Mouse (Mus musculus) lung, adult 2 months (tissue): ENCODE results near the gene Scaf8.

ENCODE experiments used
- CTCF ChIP-seq: fragments of 200-500 bp; IDR thresholded peaks from 2 replicates; pipeline ENCODE4 v1.5.1; 2011; ENCODE audit warnings: mild to moderate bottlenecking, low read length, control low read depth; ENCODE audit not compliant: insufficient read depth
- POLR2A ChIP-seq: fragments of 200-500 bp; IDR thresholded peaks from 2 replicates; pipeline ENCODE4 v1.6.1; 2011; ENCODE audit warnings: low read depth, mild to moderate bottlenecking, control low read depth, low read length, borderline replicate concordance; ENCODE audit errors: extremely low read depth

- TF ChIP-seq POLR2A (no peak), CTCF (no peak)
Observed at GRCm38 (mm10) chr17:3148853-3149252, 34.1 kb downstream of the Scaf8 start.
